Mouse (Mus musculus) CH12.LX (cell line): Measurements from ENCODE around the gene A930004D18Rik. TPM values are rescaled to one million over a fixed set of nuclear protein-coding genes. Genes with fewer than 3 reads are reported as not detected.

ENCODE experiments used
- DNase-seq: peaks from one replicate; pipeline ENCODE4 v3.0.0-alpha.2; 2013; ENCODE audit errors: extremely low read depth
- H3K27ac ChIP-seq: 2 replicates; pipeline ENCODE4 v1.5.1; 2012; ENCODE audit warnings: low read depth, mild to moderate bottlenecking, control low read depth, moderate library complexity; ENCODE audit not compliant: insufficient read depth
- H3K27me3 ChIP-seq: replicated peaks from 2 replicates; pipeline ENCODE3; 2012; ENCODE audit warnings: inconsistent platforms
- H3K36me3 ChIP-seq, 2 experiments: replicated peaks in 1 of 2; 2 replicates each; pipeline versions ENCODE3 to v1.6.1; 2012; ENCODE audit warnings: inconsistent platforms in 1 of 2, low read length in 1 of 2, mild to moderate bottlenecking in 1 of 2, mixed read lengths in 1 of 2, moderate library complexity in 1 of 2; ENCODE audit not compliant: control insufficient read depth in 1 of 2, insufficient read depth in 1 of 2
- H3K4me1 ChIP-seq, 2 experiments: 2 replicates each; pipeline ENCODE4 v1.6.1; 2012; ENCODE audit warnings: inconsistent platforms in 1 of 2, moderate library complexity in 1 of 2; ENCODE audit not compliant: insufficient read depth in 2 of 2, control insufficient read depth in 1 of 2
- H3K4me2 ChIP-seq: 2 replicates; pipeline ENCODE4 v1.6.1; 2012; ENCODE audit warnings: low read depth, mild to moderate bottlenecking, control low read depth; ENCODE audit not compliant: poor library complexity, insufficient read depth, severe bottlenecking
- H3K4me3 ChIP-seq, 3 experiments: fragments of 150-350 bp in 1 of 3; sonication (generic) in 1 of 3; replicated peaks in 1 of 3; 2 replicates each; pipeline versions ENCODE3 to v1.5.1; 2011 to 2012; ENCODE audit warnings: low read depth in 2 of 3, low read length in 2 of 3, mild to moderate bottlenecking in 2 of 3, moderate library complexity in 2 of 3, control low read depth in 1 of 3, improper control_type of control experiment in 1 of 3, inconsistent platforms in 1 of 3, mixed read lengths in 1 of 3; ENCODE audit not compliant: poor library complexity in 1 of 3
- H3K79me2 ChIP-seq: replicated peaks from 2 replicates; pipeline ENCODE4 v1.6.1; 2012; ENCODE audit warnings: mild to moderate bottlenecking, moderate library complexity; ENCODE audit not compliant: control insufficient read depth, poor library complexity, insufficient read depth, severe bottlenecking; ENCODE audit errors: extremely low read depth
- H3K9ac ChIP-seq: 2 replicates; pipeline ENCODE4 v1.6.1; 2012; ENCODE audit warnings: low read depth, mild to moderate bottlenecking, control low read depth, moderate library complexity; ENCODE audit not compliant: insufficient read depth
- H3K9me3 ChIP-seq: replicated peaks from 2 replicates; pipeline ENCODE3; 2012; ENCODE audit warnings: low read length, inconsistent platforms, mixed read lengths
- BHLHE40 ChIP-seq: IDR thresholded peaks from 2 replicates; pipeline ENCODE4 v1.6.1; 2011; ENCODE audit warnings: mild to moderate bottlenecking, low read depth, low read length, improper control_type of control experiment
- CHD1 ChIP-seq: IDR thresholded peaks from 2 replicates; pipeline ENCODE4 v1.6.1; 2012; ENCODE audit warnings: low read depth, low read length, improper control_type of control experiment, inconsistent platforms
- CHD2 ChIP-seq: IDR thresholded peaks from 2 replicates; pipeline ENCODE4 v1.6.1; 2011; ENCODE audit warnings: low read length, improper control_type of control experiment
- CTCF ChIP-seq, 2 experiments: IDR thresholded peaks in 1 of 2; conservative IDR thresholded peaks in 1 of 2; 2 replicates each; pipeline ENCODE4 v1.5.1; 2011 to 2012; ENCODE audit warnings: low read depth in 2 of 2, low read length in 2 of 2, improper control_type of control experiment in 1 of 2, inconsistent platforms in 1 of 2, mild to moderate bottlenecking in 1 of 2, moderate library complexity in 1 of 2
- ELF1 ChIP-seq: IDR thresholded peaks from 2 replicates; pipeline ENCODE4 v1.6.1; 2014; ENCODE audit warnings: low read depth, mild to moderate bottlenecking, inconsistent platforms, low read length, improper control_type of control experiment
- EP300 ChIP-seq: IDR thresholded peaks from 2 replicates; pipeline ENCODE4 v1.6.1; 2011; ENCODE audit warnings: low read length, improper control_type of control experiment
- ETS1 ChIP-seq: conservative IDR thresholded peaks from 2 replicates; pipeline ENCODE4 v1.6.1; 2012; ENCODE audit warnings: low read depth, mild to moderate bottlenecking, inconsistent platforms, low read length, improper control_type of control experiment, moderate library complexity
- IRF4 ChIP-seq: IDR thresholded peaks from 2 replicates; pipeline ENCODE4 v1.6.1; 2014; ENCODE audit warnings: low read depth, mild to moderate bottlenecking, inconsistent platforms, low read length, improper control_type of control experiment
- JUN ChIP-seq: IDR thresholded peaks from 2 replicates; pipeline ENCODE4 v1.6.1; 2011; ENCODE audit warnings: low read depth, mild to moderate bottlenecking, low read length, improper control_type of control experiment, moderate library complexity; ENCODE audit not compliant: insufficient read depth
- MAX ChIP-seq: IDR thresholded peaks from 2 replicates; pipeline ENCODE4 v1.6.1; 2011; ENCODE audit warnings: low read length, improper control_type of control experiment
- MAZ ChIP-seq: IDR thresholded peaks from 2 replicates; pipeline ENCODE4 v1.6.1; 2012; ENCODE audit warnings: low read depth, mild to moderate bottlenecking, inconsistent platforms, low read length, improper control_type of control experiment, moderate library complexity
- MEF2A ChIP-seq: IDR thresholded peaks from 2 replicates; pipeline ENCODE4 v1.6.1; 2014; ENCODE audit warnings: low read depth, mild to moderate bottlenecking, inconsistent platforms, low read length, improper control_type of control experiment, borderline replicate concordance
- NRF1 ChIP-seq: IDR thresholded peaks from 2 replicates; pipeline ENCODE4 v1.6.1; 2014; ENCODE audit warnings: low read depth, mild to moderate bottlenecking, inconsistent platforms, low read length, improper control_type of control experiment, moderate library complexity
- RAD21 ChIP-seq: IDR thresholded peaks from 2 replicates; pipeline ENCODE4 v1.6.1; 2011; ENCODE audit warnings: low read depth, mild to moderate bottlenecking, low read length, improper control_type of control experiment, moderate library complexity
- SIN3A ChIP-seq: IDR thresholded peaks from 2 replicates; pipeline ENCODE4 v1.6.1; 2012; ENCODE audit warnings: low read length, improper control_type of control experiment, inconsistent platforms
- UBTF ChIP-seq: IDR thresholded peaks from 2 replicates; pipeline ENCODE4 v1.6.1; 2012; ENCODE audit warnings: low read depth, mild to moderate bottlenecking, inconsistent platforms, low read length, improper control_type of control experiment, moderate library complexity
- USF1 ChIP-seq: IDR thresholded peaks from 2 replicates; pipeline ENCODE4 v1.6.1; 2014; ENCODE audit warnings: low read depth, mild to moderate bottlenecking, inconsistent platforms, low read length, improper control_type of control experiment
- ZKSCAN1 ChIP-seq: IDR thresholded peaks from 2 replicates; pipeline ENCODE4 v1.6.1; 2012; ENCODE audit warnings: low read depth, inconsistent platforms, low read length, improper control_type of control experiment, borderline replicate concordance
- ZNF384 ChIP-seq: IDR thresholded peaks from 2 replicates; pipeline ENCODE4 v1.6.1; 2012; ENCODE audit warnings: low read depth, low read length, improper control_type of control experiment, inconsistent platforms
- dilution Hi-C: fragments of 300-500 bp; cut with MboI; formaldehyde crosslinking; loops from 2 replicates; pipeline ENCODE4 v1.14.3; 2020; ENCODE audit warnings: low sequenced_read_pairs; ENCODE audit not compliant: extremely low pct_unique_long_range_greater_than_20kb, extremely low pct_ligation_motif_present
- in situ Hi-C: fragments of 300-500 bp; cut with MboI; formaldehyde crosslinking; loops from 3 replicates; pipeline ENCODE4 v1.14.3; 2019; ENCODE audit warnings: low sequenced_read_pairs, low pct_ligation_motif_present, low pct_unique_long_range_greater_than_20kb, mixed read lengths
- polyA plus RNA-seq: library from polyadenylated mRNA; unstranded; fragments of >175 nt; gene quantifications from 2 replicates; pipeline ENCODE4 v1.2.1, GENCODE M21; 2012; ENCODE audit warnings: low read depth; ENCODE audit not compliant: insufficient read length
- total RNA-seq, 2 experiments: library from RNA; depleted of rRNA; stranded (reverse); fragments of 300-350 nt in 1 of 2; fragments of >200 nt in 1 of 2; gene quantifications; 2 replicates each; pipeline ENCODE4 v1.2.3; 2012 to 2014

Gene A930004D18Rik
- total and polyA plus RNA-seq, 3 experiments, result 0.15 to 1.7 (median 0.72) TPM

DNA sequence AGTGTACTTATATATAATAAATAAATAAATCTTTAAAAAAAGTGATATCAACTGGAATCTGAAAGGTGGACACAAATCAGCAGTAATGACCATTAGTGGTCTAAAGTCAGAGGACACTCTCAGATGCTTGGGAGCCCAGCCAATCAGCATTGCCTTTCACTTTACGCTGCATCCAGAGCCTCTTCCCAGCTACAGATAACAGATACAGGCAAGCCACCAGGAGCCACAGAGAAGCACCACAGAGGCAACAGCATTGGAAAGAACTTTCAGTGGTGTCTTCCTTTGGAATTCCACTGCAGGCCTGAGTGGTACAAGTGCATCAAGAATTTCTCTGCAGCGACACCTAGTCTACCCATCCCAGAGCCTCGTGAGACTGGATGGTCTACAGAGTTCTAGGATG, 24.7 kb downstream of the A930004D18Rik start:
- in situ Hi-C loops (no loop called here), dilution Hi-C loops (no loop called here)
- Histone ChIP-seq H3K9ac (no peak overlapping the region), H3K27ac (no peak overlapping the region), H3K4me3 (no peak overlapping the region), H3K36me3 (no peaks in the 10 kb centered on the region), H3K9me3 (peaks cover 6% of the 10 kb centered on the region), H3K4me2 (no peak overlapping the region), H3K27me3 (no peaks in the 10 kb centered on the region), H3K4me1 (peaks cover 0 to 9% of the 10 kb centered on the region in 2 experiments; a peak in 2 of 4 replicates), H3K79me2 (no peaks in the 10 kb centered on the region)
- TF ChIP-seq NRF1 (no peak), MAX (no peak), ZNF384 (no peak), MAZ (no peak), EP300 (no peak), CHD1 (no peak), ELF1 (no peak), UBTF (no peak), JUN (no peak), SIN3A (no peak)
- DNase-seq, result no peak

DNA sequence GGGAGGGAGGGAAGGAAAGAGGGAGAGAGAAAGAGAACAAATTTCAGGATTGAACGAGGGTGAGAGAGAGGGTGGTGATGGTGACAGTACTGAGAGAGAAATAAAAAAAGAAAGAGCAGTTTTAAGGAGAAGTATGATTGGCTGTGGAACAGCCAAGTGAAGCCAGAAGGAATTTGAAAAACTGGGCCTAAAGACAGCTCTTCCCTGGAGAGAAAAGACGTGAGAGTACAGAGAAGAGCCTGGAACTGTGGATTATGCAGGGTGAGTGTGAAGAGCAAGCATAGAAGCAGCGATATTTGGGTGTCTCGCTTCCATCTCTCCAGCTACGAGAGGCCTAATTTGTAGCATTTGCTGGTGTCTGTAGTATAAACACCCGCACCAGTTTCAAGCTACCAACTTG, 26.3 kb downstream of the A930004D18Rik start:
- Histone ChIP-seq H3K9ac (no peak overlapping the region), H3K27me3 (no peaks in the 10 kb centered on the region), H3K36me3 (no peaks in the 10 kb centered on the region), H3K27ac (no peak overlapping the region), H3K4me3 (no peak overlapping the region), H3K4me2 (no peak overlapping the region), H3K9me3 (no peaks in the 10 kb centered on the region), H3K4me1 (peaks cover 0 to 4% of the 10 kb centered on the region in 2 experiments; a peak in 2 of 4 replicates), H3K79me2 (no peaks in the 10 kb centered on the region)
- in situ Hi-C loops, result no loop called here
- DNase-seq, result no peak
- TF ChIP-seq EP300, result no peak
- dilution Hi-C loops, result no loop called here

DNA sequence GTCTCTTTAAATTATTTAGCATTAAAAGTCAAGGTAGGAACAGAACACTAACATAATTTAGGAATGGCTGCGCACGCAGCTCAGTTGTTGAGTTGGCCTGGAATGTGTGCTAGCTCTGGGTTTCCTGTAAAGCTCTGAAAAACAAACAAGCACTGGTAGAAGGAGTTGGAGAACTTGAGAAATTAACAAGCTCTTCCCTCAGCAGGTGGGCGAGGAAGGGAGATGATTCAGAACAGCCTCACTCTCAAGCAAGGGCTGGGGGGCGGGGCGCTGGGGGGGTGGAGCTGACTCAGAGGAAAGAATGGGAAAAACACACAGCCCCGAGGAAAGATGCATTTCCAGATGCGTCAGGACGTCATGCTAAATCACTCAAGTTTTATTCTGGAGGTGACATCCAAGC, 32.4 kb downstream of the A930004D18Rik start:
- in situ Hi-C loops (no loop called here), dilution Hi-C loops (no loop called here)
- Histone ChIP-seq H3K36me3 (no peaks in the 10 kb centered on the region), H3K27me3 (no peaks in the 10 kb centered on the region), H3K4me1 (no peaks in the 10 kb centered on the region), H3K9ac (no peak overlapping the region), H3K4me3 (no peak overlapping the region), H3K4me2 (no peak overlapping the region), H3K79me2 (no peaks in the 10 kb centered on the region), H3K27ac (no peak overlapping the region), H3K9me3 (no peaks in the 10 kb centered on the region)
- no peak for DNase-seq
- TF ChIP-seq CTCF (conservative IDR thresholded peaks at IDR 0.05 in 1 of 2, IDR thresholded peaks at IDR 0.05 in 1 of 2; ENCODE audit: low read depth in 2 of 2, low read length in 2 of 2), result no peak
- TF ChIP-seq NRF1, result no peak
- no peak for TF ChIP-seq USF1
- TF ChIP-seq CHD1, result no peak
- no peak for TF ChIP-seq ETS1
- TF ChIP-seq RAD21, result no peak
- no peak for TF ChIP-seq MEF2A
- no peak for TF ChIP-seq IRF4
- no peak for TF ChIP-seq JUN
- no peak for TF ChIP-seq ZNF384
- no peak for TF ChIP-seq ZKSCAN1
- TF ChIP-seq BHLHE40, result no peak
- no peak for TF ChIP-seq CHD2
